Mouse (Mus musculus): Measurements from ENCODE around the gene Il16.

- no peak for TF ChIP-seq GATA1 (IDR thresholded peaks at IDR 0.05; ENCODE audit: borderline replicate concordance, low read length)
- no peak for TF ChIP-seq FLI1 (IDR thresholded peaks at IDR 0.05; ENCODE audit: low read length)
Measured at GRCm38 (mm10) chr7:83658716-83659115, 86.8 kb downstream of the Il16 start.

Data from megakaryocyte, embryonic 14.5 days (primary cell).